Mouse (Mus musculus): Measurements from ENCODE around the gene Got1.
A peak's percentile ranks its signal among the peaks of the same experiment; 100 is the strongest.
"Not testable (repeated sequence)": the region's sequence is repeated elsewhere in the genome, so short reads cannot be mapped to it uniquely, and the experiment has no call there.

The Got1 gene

DNA sequence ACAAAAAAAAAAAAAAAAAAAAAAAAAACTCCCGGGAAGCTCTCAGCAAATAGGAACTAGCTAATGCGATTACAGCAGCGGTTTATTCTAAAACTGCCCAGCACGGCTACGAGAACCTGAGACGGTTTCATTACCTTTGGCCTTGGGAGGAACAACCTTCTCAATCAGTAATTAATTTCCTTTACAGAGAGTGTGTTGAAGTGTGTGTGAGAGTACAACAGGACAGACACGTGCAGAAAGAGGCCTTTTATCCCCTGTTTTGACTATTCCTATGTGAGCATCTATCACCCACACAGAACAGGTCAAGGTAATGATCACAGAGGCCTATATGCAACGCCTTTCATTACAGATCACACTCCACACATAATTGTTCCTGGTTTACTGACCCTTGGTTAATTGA, 3.0 kb downstream of the Got1 start:
- DNase-seq = peak; percentile 59

DNA sequence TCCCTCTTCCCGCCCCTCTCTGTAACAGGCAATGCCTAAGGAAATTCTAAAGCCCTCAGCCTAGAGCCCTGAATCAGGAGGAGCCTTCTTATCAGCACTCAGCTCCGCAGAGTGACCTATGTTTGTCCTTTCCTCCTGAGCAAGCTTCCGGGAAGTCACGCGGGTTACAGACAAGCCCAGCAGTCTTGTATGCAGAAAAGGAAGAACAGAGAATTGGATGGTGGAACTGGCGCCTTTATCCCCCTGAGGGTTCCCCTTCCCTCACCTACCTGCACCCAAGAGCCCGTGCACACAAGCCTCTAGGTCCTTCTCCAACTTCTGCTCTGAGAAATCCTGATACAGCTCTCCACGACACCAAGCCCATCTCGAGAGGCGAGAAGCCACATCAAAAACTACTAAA, 4.0 kb downstream of the Got1 start:
- DNase-seq = no peak

DNA sequence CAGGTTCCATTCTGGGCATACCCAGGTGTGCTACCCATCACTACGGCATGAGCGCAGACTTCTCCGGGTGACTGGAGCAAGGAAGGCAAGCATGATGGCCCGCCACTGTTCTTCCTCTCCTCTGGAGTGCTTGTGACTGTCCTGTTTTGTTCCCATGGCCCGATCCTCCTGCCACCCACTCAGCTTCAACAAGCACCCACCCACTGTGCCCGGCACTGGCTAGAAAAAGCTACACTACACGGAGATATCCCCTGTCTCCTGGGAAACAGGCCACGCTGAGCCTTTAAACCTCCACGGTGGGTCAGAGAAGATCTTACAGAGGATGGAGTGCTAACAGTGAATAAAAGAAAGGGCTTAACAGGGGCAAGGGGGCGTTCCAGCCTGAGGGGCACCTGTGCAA, 5.2 kb downstream of the Got1 start:
- DNase-seq = no peak

DNA sequence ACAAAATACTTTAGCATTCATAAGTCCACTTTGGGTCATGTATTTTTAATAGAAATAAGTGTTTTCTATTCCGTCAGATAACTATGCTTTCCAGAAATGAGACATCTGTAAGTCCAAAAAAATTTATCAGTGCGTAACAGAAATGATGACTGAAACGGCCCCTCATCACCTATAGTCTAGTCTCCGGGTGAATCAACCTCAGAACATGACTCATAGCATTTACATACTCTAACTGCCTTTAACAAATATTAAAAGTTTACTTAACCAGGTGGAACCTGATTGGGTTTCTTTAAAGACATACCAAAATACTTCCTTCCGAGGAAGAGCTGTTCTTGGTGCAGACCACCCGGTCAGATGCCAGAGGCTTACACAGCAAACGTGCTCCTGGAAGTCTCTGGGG, 6.1 kb downstream of the Got1 start:
- no peak for DNase-seq

- no peak for DNase-seq
Measured at GRCm38 (mm10) chr19:43517808-43518207, 6.6 kb downstream of the Got1 start.

GRCm38 (mm10) chr19:43517320-43517719, 7.1 kb downstream of the Got1 start:
- DNase-seq = no peak

DNA sequence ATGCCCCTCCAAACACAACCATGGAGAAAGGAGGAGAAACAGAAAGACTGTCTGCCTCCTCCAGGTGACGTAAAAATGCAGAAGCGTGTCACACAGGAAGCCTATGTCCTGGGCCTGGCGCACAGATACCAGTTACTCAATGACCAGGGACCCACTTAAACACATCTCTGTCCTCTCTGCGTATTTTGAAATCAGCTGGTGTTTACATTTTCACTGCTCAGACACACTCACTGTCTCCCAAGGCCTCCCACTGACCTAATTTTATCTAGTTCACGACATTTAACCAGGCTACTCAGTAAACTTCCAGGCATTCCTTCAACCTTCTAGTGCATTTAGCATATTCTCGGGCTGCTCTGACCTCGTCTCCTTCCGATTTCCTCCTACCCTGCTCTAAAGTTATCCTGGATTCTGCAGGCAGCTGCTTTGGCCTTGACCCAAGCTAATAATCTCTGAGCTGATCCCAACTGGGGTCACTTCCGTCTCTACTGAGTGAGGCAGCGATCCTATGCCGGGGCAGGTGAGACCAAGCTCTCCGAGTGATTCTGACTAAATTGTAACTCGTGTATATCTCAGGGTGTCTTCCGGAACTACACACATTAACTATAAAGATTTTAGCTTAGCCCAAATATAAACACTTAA, 7.9 kb downstream of the Got1 start:
- no peak for DNase-seq

GRCm38 (mm10) chr19:43515668-43516396, 8.6 kb downstream of the Got1 start:
- no peak for DNase-seq

- peak; percentile 62 for DNase-seq
Measured at GRCm38 (mm10) chr19:43513874-43514273, 10.5 kb downstream of the Got1 start.

DNA sequence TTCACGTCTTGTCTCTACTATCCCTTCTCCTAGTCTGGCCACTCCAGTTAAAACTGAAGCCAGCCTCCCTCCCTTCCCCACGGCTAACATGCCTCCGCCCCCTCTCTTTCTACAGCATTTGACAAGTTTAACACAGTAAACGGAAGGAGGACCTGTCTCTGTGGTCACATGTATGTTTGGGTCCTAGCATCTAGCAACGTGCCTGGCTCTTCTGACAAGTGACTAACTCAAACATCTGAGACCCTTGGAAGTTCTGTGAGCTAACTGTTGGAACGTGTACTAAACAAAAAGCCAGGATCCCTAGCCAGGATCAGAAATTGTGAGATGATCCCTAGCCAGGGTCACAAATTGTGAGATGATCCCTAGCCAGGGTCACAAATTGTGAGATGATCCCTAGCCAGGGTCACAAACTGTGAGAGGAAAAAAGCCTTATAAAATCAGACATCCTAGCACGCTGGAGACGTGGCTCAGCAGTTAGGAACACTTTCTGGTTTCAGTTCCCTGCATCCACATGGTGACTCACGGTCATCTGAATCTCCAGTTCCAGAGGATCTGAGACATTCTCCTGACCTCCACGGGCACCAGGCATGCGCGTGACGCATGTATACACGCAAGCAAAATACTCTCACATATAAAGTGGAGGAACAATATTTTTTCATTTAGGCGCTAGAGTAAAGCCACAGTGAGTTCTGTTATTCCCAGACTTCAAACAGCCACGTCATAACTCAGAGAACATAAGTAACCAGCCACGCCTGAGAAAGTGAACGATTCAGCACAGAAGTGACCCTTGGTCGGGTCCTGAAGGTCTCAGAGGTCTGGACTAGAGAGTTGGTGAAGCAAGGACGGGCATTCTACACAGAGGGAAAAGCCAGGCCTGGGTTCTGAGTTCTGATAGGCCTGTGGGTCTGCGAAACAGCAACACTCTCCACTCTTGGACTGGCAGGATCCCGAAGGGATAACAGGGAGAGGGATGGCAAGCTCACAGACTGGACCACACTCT, 12.5 kb downstream of the Got1 start:
- DNase-seq = peak; percentile 77

DNA sequence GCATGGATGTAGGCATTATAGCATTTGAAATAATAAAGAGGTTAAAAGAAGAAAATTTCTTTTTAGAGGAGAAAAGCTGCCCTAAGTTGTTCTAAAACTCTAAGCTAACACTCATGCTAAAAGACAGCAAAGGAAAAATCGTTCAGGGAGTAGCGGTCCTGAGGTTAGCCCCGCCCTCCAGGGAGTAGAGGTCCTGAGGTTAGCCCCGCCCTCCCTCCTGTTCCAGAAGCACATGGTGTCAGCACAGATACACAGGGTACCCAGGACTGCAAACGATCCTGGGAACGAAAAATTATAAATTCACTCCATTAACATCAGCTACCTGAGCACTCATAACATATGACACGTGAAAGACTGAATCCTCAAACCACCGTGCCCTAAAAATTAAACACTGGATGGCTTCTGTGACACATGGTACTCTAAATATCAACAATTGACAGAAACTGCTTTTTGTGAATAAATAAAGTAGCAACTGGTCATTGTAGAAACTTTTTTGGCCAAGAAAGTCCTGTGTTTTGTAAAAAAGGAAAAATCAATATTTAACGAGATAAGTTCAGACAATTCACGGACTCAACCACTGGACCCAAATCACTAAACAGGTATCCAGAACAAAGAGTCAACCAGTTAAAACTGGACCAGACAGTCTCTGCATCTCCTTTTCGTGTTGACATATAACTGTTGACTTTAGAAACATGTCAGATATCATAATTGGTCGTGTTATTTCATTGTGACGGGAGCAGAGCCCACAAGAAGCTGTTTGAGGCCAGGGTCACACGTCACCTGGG, 13.8 kb downstream of the Got1 start:
- no peak for DNase-seq

GRCm38 (mm10) chr19:43505441-43505840, 19.0 kb downstream of the Got1 start:
- no peak for DNase-seq

DNA sequence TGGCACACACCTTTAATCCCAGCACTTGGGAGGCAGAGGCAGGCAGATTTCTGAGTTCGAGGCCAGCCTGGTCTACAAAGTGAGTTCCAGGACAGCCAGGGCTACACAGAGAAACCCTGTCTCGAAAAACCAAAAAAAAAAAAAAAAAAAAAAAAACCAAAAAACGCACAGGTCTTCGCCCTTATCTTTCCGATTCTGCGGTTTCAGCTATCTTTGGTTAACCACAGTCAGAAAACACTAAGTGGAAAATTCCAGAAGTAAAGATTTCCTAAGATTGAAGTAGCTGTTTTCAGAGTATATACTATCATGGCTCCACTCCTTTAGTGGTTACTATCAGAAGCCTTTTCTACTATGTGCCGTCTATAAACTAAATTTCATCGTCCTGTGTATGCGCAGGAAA, 20.8 kb downstream of the Got1 start:
- DNase-seq = not testable (repeated sequence)

GRCm38 (mm10) chr19:43502630-43503029, 21.8 kb downstream of the Got1 start:
- no peak for DNase-seq

- peak; percentile 53 for DNase-seq
Measured at GRCm38 (mm10) chr19:43498874-43499273, 25.5 kb downstream of the Got1 start.

- no peak for DNase-seq
Measured at GRCm38 (mm10) chr19:43497440-43497839, 27.0 kb downstream of the Got1 start.

- DNase-seq = peak; percentile 79
Measured at GRCm38 (mm10) chr19:43495846-43496245, 28.6 kb downstream of the Got1 start.

DNA sequence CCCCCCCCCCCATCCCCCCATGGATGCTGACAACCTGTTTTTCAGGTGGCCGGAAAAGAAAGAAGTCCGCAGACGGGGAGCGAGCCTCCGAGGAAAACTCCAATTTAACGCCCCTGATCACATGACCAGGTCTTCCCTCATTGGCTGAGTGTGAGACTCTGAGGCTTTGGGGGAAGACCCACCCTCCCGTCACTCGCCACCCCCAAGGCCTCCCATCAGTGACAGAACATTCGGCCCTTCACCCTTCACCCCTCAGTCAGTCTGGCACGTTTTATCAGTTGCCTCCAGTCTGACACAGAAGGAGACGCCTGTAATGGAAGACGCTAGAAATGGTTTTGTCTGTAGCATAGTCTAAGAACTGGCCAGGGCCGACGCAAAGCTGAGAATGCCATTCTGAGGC, 29.5 kb downstream of the Got1 start:
- DNase-seq = no peak

GRCm38 (mm10) chr19:43493878-43494277, 30.5 kb downstream of the Got1 start:
- no peak for DNase-seq

- not testable (repeated sequence) for DNase-seq
Measured at GRCm38 (mm10) chr19:43493316-43493715, 31.1 kb downstream of the Got1 start.

DNA sequence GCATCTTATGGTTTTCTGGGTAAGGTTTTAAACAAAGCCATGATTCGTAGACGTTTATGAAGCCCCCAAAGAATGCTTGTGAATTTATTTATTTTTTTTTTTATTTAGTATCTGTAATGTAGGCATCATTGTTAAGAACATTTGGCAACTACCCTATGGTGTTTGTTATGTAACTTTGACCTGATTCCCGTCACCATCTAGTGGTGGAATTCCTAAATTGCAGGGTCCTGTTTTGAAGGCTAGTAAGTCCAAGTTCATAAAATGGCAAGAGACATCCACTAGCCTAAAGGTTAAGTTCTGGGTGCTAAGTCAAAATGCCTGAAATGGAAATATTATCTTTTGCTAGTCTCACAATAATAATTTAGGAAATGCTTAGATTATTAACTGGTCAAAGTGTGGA, 37.0 kb downstream of the Got1 start:
- DNase-seq = peak; percentile 84

- DNase-seq = no peak
Measured at GRCm38 (mm10) chr19:43480512-43480911, 43.9 kb downstream of the Got1 start.

GRCm38 (mm10) chr19:43479431-43479830, 45.0 kb downstream of the Got1 start:
- DNase-seq = no peak
